Mouse (Mus musculus): ENCODE results near the gene Casq2. TPM values are rescaled to one million over a fixed set of nuclear protein-coding genes. Genes with fewer than 3 reads are reported as not detected.

Gene Casq2
- not detected for polyA plus RNA-seq (2017; shearing (Covaris generic))

DNA sequence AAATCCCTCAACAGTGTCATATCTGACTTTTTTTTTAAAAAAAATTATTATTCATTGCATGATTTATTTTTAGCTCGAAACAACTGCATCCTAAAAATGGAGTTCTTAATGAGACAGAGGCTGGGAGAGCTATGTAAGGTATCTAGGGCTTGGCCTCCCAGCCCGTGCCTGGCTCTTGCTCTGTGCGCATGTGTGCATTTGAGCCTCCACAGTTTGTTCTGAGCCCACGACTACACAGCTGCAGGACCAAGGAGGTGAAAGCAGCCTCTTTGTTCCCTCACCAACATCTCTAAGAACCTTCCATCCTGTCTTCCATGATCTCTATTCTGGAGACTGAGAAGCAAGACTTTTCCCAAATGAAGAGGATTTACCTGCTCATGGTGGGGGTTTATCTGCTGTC, at the start of gene Casq2:
Casq2 (plus strand) TSS at position 133 of the 400 bp plus-strand sequence.

Other genes starting within 250 kb of the Casq2 start
- gene Mab21l3, start 237.5 kb upstream of the Casq2 start, polyA plus RNA-seq (2017; shearing (Covaris generic)): not detected
- 12.0 TPM for gene Slc22a15, start 162.0 kb upstream of the Casq2 start, polyA plus RNA-seq (2017; shearing (Covaris generic))
- not detected for gene Nhlh2, start 76.3 kb upstream of the Casq2 start, polyA plus RNA-seq (2017; shearing (Covaris generic))
- gene Vangl1, start 118.3 kb downstream of the Casq2 start, polyA plus RNA-seq (2017; shearing (Covaris generic)): 0.27 TPM

All from effector memory CD4-positive, alpha-beta T cell, adult 5 months (primary cell).